Mouse (Mus musculus): ENCODE results near the gene Atrnl1. TPM values are rescaled to one million over a fixed set of nuclear protein-coding genes. Genes with fewer than 3 reads are reported as not detected.

Gene Atrnl1
- polyA plus RNA-seq (2017; shearing (Covaris generic)): 0.98 TPM

DNA sequence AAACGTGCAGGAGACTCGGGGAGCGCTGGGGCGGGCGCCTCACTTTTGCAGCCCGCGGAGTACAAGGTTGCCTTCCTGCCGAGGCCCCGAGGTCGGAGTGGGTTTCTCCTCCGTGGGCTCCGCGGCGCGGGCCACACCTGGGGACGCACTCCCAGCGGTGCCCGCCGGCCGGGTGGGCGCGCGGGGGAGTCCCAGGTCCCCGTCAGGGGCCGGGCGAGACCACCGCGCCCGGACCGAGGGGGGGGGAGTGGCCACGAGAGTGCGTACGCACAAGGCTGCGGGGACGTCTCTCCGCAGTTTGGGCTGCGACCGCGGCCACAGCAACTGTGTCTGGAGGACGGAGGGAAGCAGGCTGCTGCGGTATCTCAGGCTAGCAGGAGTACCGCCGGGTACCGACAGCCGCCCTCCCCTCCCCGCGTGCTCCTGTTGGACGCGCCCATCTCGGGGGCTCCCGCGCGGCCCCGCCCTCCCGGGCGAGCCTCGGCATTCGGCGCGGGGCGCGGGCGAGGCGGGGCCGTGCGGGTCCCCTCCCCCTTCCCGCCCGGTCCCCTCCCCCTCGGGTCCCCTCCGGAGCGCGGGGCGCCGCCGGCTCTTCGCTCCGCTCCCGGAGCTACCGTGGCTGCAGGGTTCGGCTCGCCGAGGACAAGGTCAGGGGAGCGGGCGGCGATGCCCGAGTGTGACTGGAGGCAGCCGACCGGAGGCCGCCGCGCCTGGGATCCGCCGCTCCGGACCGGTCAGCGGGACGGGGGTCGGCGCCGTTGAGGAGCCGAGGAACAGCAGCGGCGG lies at the start of gene Atrnl1:
Gene Atrnl1 (plus strand): TSS at position 559 of the 786 bp plus-strand sequence.

Other genes with a start within 250 kb of the Atrnl1 start
- 19.0 TPM for gene Trub1, start 158.1 kb upstream of the Atrnl1 start, polyA plus RNA-seq (2017; shearing (Covaris generic))